Mouse (Mus musculus) spleen, postnatal 10 days (tissue): ENCODE measurements around the gene Hdgf.

Experiments
- DNase-seq, 2 experiments: peaks; one replicate each; pipeline ENCODE4 v3.0.0; 2021 to 2022; ENCODE audit warnings: low spot score in 2 of 2

The Hdgf gene

DNA sequence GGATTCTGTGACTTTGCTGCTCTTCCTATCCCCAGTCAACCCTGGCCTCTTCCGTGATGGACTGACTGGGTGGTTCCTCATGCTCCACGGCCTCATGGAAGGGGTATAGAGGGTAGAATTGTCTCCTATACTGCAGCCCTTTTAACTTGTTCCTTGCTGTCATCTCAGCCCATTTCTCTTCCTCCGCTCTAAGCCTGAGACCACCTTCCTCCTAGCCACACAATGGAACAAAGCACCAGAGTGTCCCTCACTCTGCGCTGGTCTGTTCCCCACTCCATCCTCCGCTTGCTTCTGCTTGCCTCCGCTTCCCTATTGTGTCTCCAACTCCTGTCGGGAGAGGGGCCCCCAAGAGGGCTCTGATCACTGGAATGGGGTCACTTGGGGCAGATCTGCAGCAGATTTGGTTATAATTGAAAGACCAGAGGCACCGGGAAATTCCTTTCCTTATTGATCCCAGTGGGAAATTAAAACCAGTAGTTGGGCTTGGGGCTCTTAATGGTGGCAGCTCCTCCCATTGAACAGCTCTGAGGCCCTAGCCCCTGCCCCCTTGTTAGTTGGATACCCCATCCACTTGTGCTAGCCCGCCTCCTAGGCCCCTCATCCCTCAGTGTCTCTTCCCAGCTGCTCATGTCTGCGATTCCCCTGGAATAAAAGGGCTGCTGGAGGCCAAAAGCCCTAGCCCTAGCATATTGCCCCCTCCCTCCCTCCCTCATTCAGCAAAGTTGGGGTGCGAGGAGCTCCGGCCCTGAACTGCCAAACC is 39.8 kb downstream of the Hdgf start:
- DNase-seq = no peak

DNA sequence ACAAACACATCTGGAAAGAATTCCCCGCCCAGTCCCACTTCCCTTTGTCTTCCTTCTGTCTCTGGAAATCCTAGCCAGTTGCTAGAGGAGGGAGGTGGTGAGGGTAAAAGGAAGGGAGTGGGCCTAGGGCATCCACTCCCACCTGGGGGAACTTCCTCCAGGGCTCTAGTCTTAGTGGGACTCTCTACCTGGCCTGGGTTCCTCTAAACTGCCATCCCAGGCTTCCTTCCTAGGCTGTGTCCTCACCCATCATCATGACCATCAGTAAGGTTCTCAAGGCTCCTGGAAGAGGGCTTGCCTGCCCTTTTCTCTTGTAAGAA is 40.4 kb downstream of the Hdgf start:
- DNase-seq = no peak

DNA sequence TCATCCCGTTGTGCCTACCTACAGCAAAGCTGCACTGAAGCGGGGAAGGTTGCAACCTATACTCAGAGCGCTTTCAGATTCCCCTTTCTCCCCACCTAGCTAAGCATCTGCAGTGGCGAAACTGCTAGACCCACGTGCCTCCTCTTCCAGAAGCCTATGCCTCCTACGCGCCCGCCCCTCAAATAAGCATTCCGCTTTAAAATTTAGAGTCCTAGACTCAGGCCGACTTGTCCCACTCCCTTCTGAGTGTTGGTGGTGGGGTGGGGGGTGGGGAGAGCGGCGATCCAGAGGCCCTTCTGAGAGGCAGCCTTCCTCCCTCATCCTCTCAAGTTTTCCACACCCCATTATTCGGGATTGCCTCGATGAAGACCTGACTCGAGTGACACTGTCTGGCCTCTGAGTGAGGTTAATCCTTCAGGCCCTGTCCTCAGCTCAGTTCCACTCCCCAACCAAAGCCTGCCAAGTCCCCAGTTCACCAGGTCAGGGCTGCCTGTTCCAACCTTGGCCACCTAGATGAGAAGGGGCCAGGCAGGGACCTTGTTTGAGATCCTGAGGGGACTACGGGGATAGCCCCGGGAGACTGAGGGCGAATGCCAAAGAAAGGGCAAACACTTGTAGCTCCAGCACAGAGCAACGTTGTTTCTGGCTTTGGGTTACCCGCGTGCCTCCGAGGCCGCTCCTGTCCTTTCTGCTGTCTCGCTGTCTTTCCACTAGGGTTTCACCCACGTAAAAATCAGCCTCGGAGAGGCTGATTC is 41.1 kb downstream of the Hdgf start:
- no peak for DNase-seq

DNA sequence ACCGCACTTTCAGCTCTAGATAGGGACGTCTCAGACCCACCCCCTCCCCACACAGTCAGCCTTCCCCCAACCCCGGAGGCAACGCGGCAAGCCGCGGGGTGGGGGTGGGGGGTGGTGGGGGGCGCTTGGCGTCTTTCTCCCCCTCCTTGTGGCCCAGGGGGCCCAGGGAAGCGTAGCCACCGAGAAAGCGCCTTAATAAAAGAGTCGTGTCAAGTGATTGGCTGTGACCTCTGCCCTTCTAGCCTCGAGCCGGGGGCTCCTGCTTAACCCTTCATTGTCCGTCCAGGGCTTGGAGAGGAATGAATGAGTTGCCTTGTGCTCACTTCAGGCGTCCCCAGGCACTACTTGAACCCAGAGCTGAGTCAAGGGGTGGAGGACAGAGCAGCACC is 41.7 kb downstream of the Hdgf start:
- no peak for DNase-seq

DNA sequence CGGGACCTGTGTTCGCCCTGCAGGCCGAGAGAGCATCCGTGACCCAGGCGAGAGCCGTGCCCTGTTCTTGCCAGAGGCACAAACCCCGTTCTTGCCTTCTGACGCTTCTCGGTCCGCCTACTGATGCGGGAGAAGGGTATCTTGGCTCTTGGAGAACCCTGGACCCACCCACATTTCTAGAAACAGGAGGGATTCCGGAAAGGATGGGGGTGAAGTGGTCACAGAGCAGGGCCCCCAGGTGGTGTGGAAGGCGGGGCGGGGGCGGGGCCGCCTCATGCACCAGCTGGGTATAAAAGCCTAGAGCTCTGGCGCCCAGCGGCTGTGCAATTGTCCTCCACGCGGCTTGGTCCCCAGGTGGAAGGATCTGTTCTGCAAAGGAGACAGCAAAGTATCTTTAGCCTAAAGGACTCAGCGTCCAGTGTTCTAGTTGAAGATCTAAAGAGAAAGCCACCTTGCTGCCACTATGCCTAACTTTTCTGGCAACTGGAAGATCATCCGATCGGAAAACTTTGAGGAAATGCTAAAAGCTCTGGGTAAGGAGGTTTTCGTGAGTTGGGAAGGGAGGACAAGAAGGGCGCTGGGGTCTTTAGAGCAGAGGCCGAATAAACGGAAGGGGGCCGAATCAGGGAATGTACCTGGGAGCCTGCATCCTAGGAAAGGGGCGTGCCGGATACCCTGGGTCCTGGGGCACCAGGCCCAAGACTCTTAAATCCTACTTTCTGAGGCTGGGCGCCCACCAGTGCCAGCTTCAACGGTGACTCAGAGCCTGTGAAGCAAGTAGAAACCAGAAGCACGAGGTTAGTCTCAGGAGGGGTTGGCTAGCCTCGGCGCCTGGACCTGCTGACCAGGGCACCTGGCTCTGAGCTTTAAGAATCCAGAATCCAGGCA is 42.5 kb downstream of the Hdgf start, which contains the start of gene Crabp2:
Crabp2 (plus strand) TSS at position 289 of the 888 bp plus-strand sequence.
- DNase-seq = no peak

DNA sequence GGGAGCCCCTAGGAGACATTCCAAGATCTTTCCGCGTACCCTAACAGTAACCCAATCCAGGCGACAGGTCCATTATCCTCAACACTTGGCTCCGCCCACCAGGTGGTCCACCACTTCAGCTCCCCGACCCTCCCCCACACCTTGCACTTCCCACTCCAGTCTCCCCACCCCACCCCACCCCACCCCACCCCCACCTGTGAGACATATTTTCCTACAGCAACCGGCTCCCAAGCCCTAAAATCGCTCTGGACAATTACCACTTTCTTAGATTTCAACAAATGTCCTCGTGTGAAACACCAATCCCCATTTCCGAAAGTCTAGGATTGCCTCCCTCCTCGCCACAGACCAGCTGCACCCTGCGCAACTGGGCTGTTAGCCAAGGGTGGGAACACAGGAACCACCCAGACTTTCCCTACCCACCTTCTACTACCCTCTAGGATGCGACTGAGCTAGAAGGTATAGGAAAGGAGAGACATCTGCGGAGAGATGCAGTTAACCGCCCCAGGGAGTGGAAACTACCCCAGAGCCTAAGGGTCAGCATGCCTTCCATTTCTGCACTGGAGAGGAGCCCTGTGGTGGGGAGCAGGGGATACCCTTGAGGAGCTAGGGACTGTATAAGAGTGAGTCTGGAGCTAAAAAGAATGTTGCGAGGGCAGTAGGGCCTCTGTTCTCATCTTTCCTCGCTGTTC is 43.3 kb downstream of the Hdgf start:
- no peak for DNase-seq

DNA sequence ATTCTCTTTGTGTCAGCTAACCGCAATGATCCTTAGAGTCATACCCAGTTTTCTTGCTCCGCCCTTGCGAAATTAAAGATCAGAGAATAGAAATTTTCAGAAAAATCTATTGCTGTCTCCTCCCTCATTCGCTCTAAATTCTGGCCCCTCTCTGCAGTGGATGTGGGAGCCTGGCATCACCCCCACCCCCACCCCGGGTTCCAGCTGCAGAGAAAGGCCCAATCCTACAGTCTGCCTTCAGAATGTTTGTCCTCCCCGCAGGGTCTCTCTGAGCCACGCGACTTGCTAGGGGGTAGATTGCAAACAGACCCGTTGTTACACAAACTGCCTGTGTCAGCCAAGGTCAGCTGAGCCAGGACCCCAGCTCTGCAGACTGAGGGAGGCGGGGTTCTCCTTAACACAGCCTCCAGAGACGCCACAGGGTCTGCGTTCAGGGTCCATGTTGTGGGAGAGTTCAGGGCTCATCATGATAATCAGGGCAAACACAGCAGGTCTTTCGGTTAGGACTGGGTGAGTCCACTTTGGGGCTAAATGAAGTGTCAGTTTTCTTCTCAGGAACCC is 43.9 kb downstream of the Hdgf start:
- DNase-seq = no peak

DNA sequence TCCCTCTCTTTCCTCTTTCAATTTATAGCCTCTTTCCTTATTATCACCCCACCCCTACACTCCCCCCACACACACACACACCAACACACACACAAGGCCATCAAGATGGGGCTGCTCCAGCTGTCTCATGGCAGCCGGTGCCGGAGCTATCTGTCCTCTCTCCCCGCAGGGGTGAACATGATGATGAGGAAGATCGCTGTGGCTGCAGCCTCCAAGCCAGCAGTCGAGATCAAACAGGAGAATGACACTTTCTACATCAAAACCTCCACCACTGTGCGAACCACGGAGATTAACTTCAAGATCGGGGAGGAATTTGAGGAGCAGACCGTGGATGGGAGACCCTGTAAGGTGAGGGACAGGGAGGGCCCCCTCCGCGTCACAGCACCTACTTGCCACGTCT is 45.8 kb downstream of the Hdgf start:
- no peak for DNase-seq

DNA sequence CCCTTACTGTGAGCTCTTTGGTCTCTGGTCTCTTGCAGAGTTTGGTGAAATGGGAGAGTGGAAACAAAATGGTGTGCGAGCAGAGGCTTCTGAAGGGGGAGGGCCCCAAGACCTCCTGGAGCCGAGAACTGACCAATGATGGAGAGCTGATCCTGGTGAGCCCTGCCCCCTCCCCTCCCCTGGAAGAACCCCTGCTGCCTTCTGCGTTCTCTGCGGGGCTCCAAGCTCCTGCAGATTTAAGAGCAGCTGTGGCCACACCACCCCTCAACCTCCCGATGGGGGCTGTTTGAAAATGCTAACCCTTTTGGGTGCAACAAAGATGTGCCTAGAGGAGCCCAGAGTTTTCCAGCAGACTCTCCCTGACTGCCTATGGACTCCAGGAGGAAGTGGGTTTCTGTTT is 46.3 kb downstream of the Hdgf start:
- no peak for DNase-seq

DNA sequence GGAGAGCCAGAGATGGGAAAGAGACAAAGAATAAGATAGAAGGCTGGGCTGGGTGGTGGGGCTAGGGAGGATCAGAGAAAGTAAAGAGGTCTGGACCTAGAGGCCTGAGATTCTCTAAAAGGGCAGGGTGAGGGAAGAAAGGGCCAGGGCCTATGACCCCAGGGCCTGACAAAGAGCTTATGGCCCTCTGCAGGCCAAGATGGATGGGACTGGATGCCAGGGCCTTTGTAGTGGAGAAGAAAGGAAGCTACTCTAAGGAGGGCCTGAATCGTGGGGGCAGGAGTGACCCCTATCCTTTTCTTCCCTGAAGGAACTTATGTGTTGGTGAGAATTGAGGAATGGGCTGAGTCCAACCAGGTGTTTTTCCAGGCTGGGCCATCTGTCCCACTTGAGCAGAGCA is 51.9 kb downstream of the Hdgf start:
- DNase-seq = no peak

DNA sequence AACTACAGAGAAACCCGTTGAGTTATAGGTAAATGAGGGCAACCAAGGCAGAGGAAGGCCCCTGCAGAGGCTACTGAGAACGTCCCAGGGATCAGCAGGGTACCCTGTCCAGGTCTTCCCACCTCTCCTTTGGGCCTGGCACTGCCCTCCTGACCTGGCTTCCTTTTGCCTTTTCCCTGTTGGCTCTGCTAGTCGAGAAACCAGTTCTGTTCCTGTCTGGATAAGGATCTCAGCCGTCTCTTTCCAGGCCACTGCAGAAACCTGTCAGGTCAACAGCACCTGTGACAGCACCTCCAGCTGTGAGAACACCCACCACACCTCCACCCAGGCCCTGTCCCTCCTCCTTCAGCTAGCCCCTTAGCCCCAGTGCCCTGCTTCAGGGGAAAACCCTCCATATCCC is 52.4 kb downstream of the Hdgf start:
- DNase-seq = no peak

DNA sequence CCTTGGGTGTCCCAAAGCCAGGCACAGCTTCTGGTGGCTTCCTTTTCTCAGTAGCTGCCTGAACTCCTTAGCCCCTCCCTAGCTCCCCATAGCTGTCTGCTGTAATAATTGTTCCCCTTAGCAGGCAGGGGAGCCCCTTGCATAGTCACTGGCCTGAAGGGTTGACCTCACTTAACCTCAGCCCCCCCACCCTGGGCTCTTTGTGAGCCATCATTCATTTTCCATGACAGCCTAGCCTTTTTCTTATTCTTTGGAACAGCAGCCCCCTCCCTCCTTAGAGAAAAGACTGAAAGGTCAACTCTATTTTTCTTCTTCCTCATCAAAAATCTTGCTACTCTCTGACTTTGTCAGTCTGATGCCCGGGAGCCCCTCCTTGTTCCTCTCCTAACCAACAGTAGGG is 52.8 kb downstream of the Hdgf start:
- DNase-seq = no peak

DNA sequence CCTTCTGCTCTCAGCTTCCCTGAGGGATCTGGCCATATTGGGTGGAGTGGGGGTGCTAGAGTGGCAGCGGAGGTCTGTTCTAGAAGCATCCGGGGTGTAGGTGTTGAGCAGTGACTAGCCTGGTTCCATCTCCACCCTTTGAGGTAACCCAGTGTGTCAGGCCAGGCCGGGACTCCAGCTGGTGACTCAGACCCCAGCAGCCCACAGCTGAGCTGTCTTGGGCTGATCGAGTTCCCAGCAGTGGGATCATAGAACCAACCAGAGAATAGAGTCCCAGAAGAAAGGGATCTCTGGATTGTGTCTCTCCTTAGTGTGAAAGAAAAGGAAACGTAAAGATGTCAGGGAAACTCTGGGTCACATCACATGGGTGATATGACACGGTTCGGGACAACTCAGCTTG is 53.2 kb downstream of the Hdgf start:
- DNase-seq = no peak

DNA sequence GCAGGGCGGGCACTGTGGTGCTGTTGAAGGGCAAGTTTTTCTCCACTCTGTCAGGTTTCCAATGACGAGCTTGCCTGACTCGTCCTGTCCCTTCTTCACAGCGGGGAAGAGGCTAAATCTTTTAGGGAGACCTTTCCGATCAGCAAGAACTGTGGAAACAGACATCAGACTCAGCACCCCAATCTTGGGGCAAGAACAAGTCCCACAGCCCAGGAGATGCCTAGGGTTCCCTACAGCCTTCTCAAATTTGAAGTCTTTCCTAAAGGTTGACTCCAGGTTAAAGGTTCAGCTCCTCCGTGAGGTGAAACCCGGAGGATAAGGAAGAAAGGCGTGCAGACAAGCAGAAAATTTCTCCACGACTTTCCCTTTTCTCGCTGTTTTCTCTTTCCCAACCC is 54.1 kb downstream of the Hdgf start:
- DNase-seq = no peak

DNA sequence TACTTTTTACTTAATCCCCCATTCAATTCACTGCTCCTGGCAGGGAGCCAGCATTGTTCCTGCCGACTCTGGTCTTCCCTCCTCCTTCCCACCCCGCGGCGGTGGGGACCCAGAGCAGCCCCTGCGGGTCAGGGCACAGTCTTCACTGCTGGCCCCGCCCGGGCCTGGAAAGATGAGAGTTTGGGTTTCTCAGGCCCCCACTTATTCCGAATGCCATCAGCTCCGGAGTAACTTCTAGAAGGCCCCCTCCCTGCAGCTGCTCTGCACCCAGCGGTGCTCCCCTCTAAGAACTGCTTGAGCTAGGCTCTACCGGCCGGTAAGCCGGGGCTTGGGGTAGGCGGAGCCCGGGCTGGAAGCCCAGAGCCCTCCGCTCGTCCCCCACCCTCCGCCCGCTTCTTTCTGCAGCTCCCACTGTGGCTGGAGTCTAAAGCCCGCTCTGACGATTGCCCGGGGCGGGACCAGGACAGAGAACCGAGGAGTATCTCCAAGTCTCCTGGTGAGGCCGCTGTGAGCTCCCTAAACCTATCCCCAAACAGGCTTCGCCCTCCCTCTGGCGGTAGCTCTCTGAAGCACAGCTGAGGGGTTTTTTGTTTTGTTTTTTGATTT is 54.6 kb downstream of the Hdgf start:
- DNase-seq = peak; percentile 38 to 76
